Comparison of ENCODE assay signal across 24 mouse cellular contexts in genomic region chr3:129295883-129296282, GRCm38 (mm10). TPM values are rescaled to one million over a fixed set of nuclear protein-coding genes. Genes with fewer than 3 reads are reported as not detected.
DNase-seq lines count a peak whose midpoint lies in the region; ATAC-seq and TF ChIP-seq lines count a peak whose summit lies in the region.
"Had no signal": no experiment of that assay in that cellular context is flagged by ENCODE, and none has a peak within 500 bp of the region (broad histone marks: within the 10 kb centered on the region; RNA-seq: fewer than 3 reads in every experiment).

No protein-coding gene starts in this region.

- peak; percentile 49 for ATAC-seq in granulocyte monocyte progenitor cell, adult 5-6 weeks (replicated peaks; ENCODE audit: poor library complexity, severe bottlenecking)
- ATAC-seq in megakaryocyte, adult 5-6 weeks (ENCODE audit: poor library complexity, severe bottlenecking): peak; percentile 36
- ATAC-seq: hindbrain, postnatal 0 days; intestine, postnatal 0 days; liver, embryonic 12.5 days had no signal

- intact Hi-C loops in gastrocnemius, adult 2 months (cut with DNase I): no loop called here

- no peak overlapping the region for H3K27ac ChIP-seq in gastrocnemius, adult 2 months
- H3K27ac ChIP-seq: embryonic facial prominence, embryonic 12.5 days; forebrain, embryonic 12.5 days; hindbrain, embryonic 10.5 days; hindbrain, postnatal 0 days; liver, embryonic 12.5 days; midbrain, embryonic 12.5 days; neural tube, embryonic 15.5 days; stomach, postnatal 0 days had no signal

- peak; percentile 19 to 59 for DNase-seq in adrenal gland, adult (ENCODE audit: inconsistent age in 2 of 2, low spot score in 1 of 2)
- no peak for DNase-seq in adrenal gland, postnatal 36 days
- DNase-seq in kidney, adult 8-10 months: peak; percentile 14 to 60
- no peak for DNase-seq in kidney, adult 18-20 months
- DNase-seq in gastrocnemius, adult 2 months: no peak
- no peak for DNase-seq in spleen, postnatal 14 days (ENCODE audit: low spot score in 2 of 2)
- DNase-seq: cerebellum, adult 11-12 months; cerebellum, postnatal 14 days; layer of hippocampus, postnatal 36 days; lung, adult 18-20 months; lung, postnatal 10 days; right cerebral cortex, adult 18-20 months; thymus, adult 2 months had no signal

- no peak overlapping the region for H3K4me3 ChIP-seq in gastrocnemius, adult 2 months
- H3K4me3 ChIP-seq: embryonic facial prominence, embryonic 12.5 days; forebrain, embryonic 12.5 days; hindbrain, embryonic 10.5 days; liver, embryonic 12.5 days; midbrain, embryonic 12.5 days; neural tube, embryonic 15.5 days had no signal

- TF ChIP-seq CTCF in gastrocnemius, adult 2 months (IDR thresholded peaks at IDR 0.05): no peak

RNA-seq across cellular contexts. Expression of gene Enpep, which starts 36.6 kb away (rescaled TPM):
- total RNA-seq in adrenal gland, postnatal 36 days (2021): 10 to 100 TPM; 12.3 to 22.0 TPM
- not detected in 2 replicates for total RNA-seq in granulocyte monocyte progenitor cell, adult 5-6 weeks (2014; fragmentation: Nextera tagmentation)
- not detected in 2 replicates for total RNA-seq in granulocyte monocyte progenitor cell, adult 5-6 weeks (2017)
- not detected in 2 replicates for total RNA-seq in megakaryocyte, adult 5-6 weeks (2015)
- not detected in 2 replicates for total RNA-seq in megakaryocyte, adult 5-6 weeks (2017)
- 1 to 10 TPM; 1.7 to 3.2 TPM for total RNA-seq in gastrocnemius, adult 2 months (2021)

Comparison
In these comparisons a context has a peak if more than half of its experiments do, and no peak if none do; other contexts are left out.
1. DNase-seq: peak in adrenal gland, adult (2 of 2) and kidney, adult 8-10 months (2 of 2); none in adrenal gland, postnatal 36 days (0 of 2), kidney, adult 18-20 months (single experiment), gastrocnemius, adult 2 months (single experiment) and spleen, postnatal 14 days (0 of 2).